Mouse (Mus musculus) hindbrain, embryonic 14.5 days (tissue): ENCODE measurements around the gene Afap1. TPM values are rescaled to one million over a fixed set of nuclear protein-coding genes. Genes with fewer than 3 reads are reported as not detected.

Source experiments
- ATAC-seq: fragments of 200-750 bp; cut with Nextera tagmentation; 2 replicates; pipeline ENCODE4 v1.8.0; 2017; ENCODE audit warnings: moderate number of reproducible peaks, mild to moderate bottlenecking, moderate TSS enrichment, moderate library complexity; ENCODE audit not compliant: low FRiP score
- DNase-seq: peaks from one replicate; pipeline ENCODE4 v3.0.0-alpha.2; 2015; ENCODE audit warnings: low spot score
- H3K27ac ChIP-seq: fragments of 300-500 bp; sonication (generic); 2 replicates; pipeline ENCODE4 v1.5.1; 2014; ENCODE audit warnings: mild to moderate bottlenecking, moderate library complexity
- H3K27me3 ChIP-seq: fragments of 300-500 bp; sonication (generic); 2 replicates; pipeline ENCODE4 v1.6.1; 2014; ENCODE audit warnings: mild to moderate bottlenecking, low read length, mixed read lengths; ENCODE audit not compliant: control insufficient read depth, insufficient read depth
- H3K36me3 ChIP-seq: fragments of 300-500 bp; sonication (generic); replicated peaks from 2 replicates; pipeline ENCODE4 v1.6.1; 2014; ENCODE audit not compliant: control insufficient read depth, insufficient read depth
- H3K4me1 ChIP-seq: fragments of 300-500 bp; sonication (generic); replicated peaks from 2 replicates; pipeline ENCODE4 v1.6.1; 2014; ENCODE audit warnings: antibody characterized with exemption, low read length, mixed read lengths; ENCODE audit not compliant: control insufficient read depth, insufficient read depth
- H3K4me2 ChIP-seq: fragments of 300-500 bp; sonication (generic); replicated peaks from 2 replicates; pipeline ENCODE4 v1.6.1; 2014; ENCODE audit warnings: mild to moderate bottlenecking, moderate library complexity
- H3K4me3 ChIP-seq: fragments of 300-500 bp; sonication (generic); replicated peaks from 2 replicates; pipeline ENCODE4 v1.5.1; 2014; ENCODE audit warnings: mild to moderate bottlenecking, low read length
- H3K9ac ChIP-seq: fragments of 300-500 bp; sonication (generic); 2 replicates; pipeline ENCODE4 v1.6.1; 2014
- H3K9me3 ChIP-seq: fragments of 300-500 bp; sonication (generic); 2 replicates; pipeline ENCODE4 v1.6.1; 2016; ENCODE audit warnings: low read length; ENCODE audit not compliant: control insufficient read depth
- WGBS: fragments of 180-500 bp; shearing (Covaris S2); extraction: QIAGEN DNeasy Blood & Tissue Kit; methylation state at CpG from one replicate; pipeline ENCODE4 v1.1.7; 2014; 5-methylcytosine and 5-hydroxymethylcytosine counted together
- polyA plus RNA-seq: library from polyadenylated mRNA; unstranded; fragments of >200 nt; fragmentation: Nextera tagmentation; extraction: Ambion mirVana; gene quantifications from 2 replicates; pipeline ENCODE4 v1.2.1, GENCODE M21; 2014

Afap1 gene
- polyA plus RNA-seq, 1 experiment from 2014 or later = 72.3 TPM

GRCm38 (mm10) chr5:35971841-35972578 is 78.9 kb downstream of the Afap1 start:
- 0 out of 2 replicates have a peak, but pooled peaks cover 7% of the 10 kb centered on the region for H3K4me1 ChIP-seq
- peaks cover 78% of the 10 kb centered on the region for H3K36me3 ChIP-seq
- no peak overlapping the region for H3K27ac ChIP-seq
- WGBS = 65% methylated on average over 10 of the region's 10 CpGs
- no peak overlapping the region for H3K4me3 ChIP-seq
- H3K27me3 ChIP-seq = no peaks in the 10 kb centered on the region
- DNase-seq (peak; percentile 86), ATAC-seq (no peak)
- no peaks in the 10 kb centered on the region for H3K9me3 ChIP-seq
- no peak overlapping the region for H3K9ac ChIP-seq
- H3K4me2 ChIP-seq = no peak overlapping the region

- DNase-seq (no peak), ATAC-seq (no peak)
- no peak overlapping the region for H3K9ac ChIP-seq
- peaks cover 78% of the 10 kb centered on the region for H3K36me3 ChIP-seq
- H3K27ac ChIP-seq = no peak overlapping the region
- 0 out of 2 replicates have a peak, but pooled peaks cover 7% of the 10 kb centered on the region for H3K4me1 ChIP-seq
- WGBS = 75% methylated on average over 7 of the region's 7 CpGs
- H3K4me2 ChIP-seq = no peak overlapping the region
- no peaks in the 10 kb centered on the region for H3K27me3 ChIP-seq
- H3K4me3 ChIP-seq = no peak overlapping the region
- no peaks in the 10 kb centered on the region for H3K9me3 ChIP-seq
Observed at GRCm38 (mm10) chr5:35972739-35973138, 79.6 kb downstream of the Afap1 start.

GRCm38 (mm10) chr5:35973800-35974199 is 80.7 kb downstream of the Afap1 start:
- H3K9me3 ChIP-seq = no peaks in the 10 kb centered on the region
- ATAC-seq (no peak), DNase-seq (no peak)
- H3K27ac ChIP-seq = no peak overlapping the region
- no peak overlapping the region for H3K9ac ChIP-seq
- peaks cover 78% of the 10 kb centered on the region for H3K36me3 ChIP-seq
- no peak overlapping the region for H3K4me3 ChIP-seq
- WGBS = 83% methylated on average over 12 of the region's 12 CpGs
- H3K27me3 ChIP-seq = no peaks in the 10 kb centered on the region
- 0 out of 2 replicates have a peak, but pooled peaks cover 7% of the 10 kb centered on the region for H3K4me1 ChIP-seq
- H3K4me2 ChIP-seq = no peak overlapping the region

- Histone ChIP-seq H3K4me2 (no peak overlapping the region), H3K36me3 (peaks cover 78% of the 10 kb centered on the region), H3K27me3 (no peaks in the 10 kb centered on the region), H3K9ac (no peak overlapping the region), H3K9me3 (no peaks in the 10 kb centered on the region), H3K4me3 (no peak overlapping the region), H3K4me1 (0 out of 2 replicates have a peak, but pooled peaks cover 7% of the 10 kb centered on the region), H3K27ac (no peak overlapping the region)
- DNase-seq (no peak), ATAC-seq (no peak)
- 89% methylated on average over 15 of the region's 15 CpGs for WGBS
Observed at GRCm38 (mm10) chr5:35974265-35974664, 81.1 kb downstream of the Afap1 start.

- no peak overlapping the region for H3K9ac ChIP-seq
- H3K9me3 ChIP-seq = no peaks in the 10 kb centered on the region
- ATAC-seq = peak; percentile 81; the same call in 1 of the 2 replicates
- H3K36me3 ChIP-seq = peaks cover 69% of the 10 kb centered on the region
- H3K4me3 ChIP-seq = no peak overlapping the region
- DNase-seq = peak; percentile 83
- 0 out of 2 replicates have a peak, but pooled peaks cover 7% of the 10 kb centered on the region for H3K4me1 ChIP-seq
- H3K27me3 ChIP-seq = no peaks in the 10 kb centered on the region
- H3K27ac ChIP-seq = no peak overlapping the region
- H3K4me2 ChIP-seq = no peak overlapping the region
- 16% methylated on average over 5 of the region's 5 CpGs for WGBS
Observed at GRCm38 (mm10) chr5:35975681-35976080, 82.6 kb downstream of the Afap1 start.

- Histone ChIP-seq H3K36me3 (peaks cover 74% of the 10 kb centered on the region), H3K27me3 (no peaks in the 10 kb centered on the region), H3K4me2 (no peak overlapping the region), H3K27ac (no peak overlapping the region), H3K9ac (no peak overlapping the region), H3K4me3 (no peak overlapping the region), H3K9me3 (no peaks in the 10 kb centered on the region), H3K4me1 (no peaks in the 10 kb centered on the region)
- 90% methylated on average over 5 of the region's 5 CpGs for WGBS
- no peak for ATAC-seq
- no peak for DNase-seq
Observed at GRCm38 (mm10) chr5:35980542-35980941, 87.4 kb downstream of the Afap1 start.

GRCm38 (mm10) chr5:35981341-35981740 is 88.2 kb downstream of the Afap1 start:
- WGBS = 86% methylated on average over 5 of the region's 5 CpGs
- Histone ChIP-seq H3K27ac (no peak overlapping the region), H3K4me2 (no peak overlapping the region), H3K36me3 (peaks cover 74% of the 10 kb centered on the region), H3K4me3 (no peak overlapping the region), H3K4me1 (no peaks in the 10 kb centered on the region), H3K9ac (no peak overlapping the region), H3K9me3 (no peaks in the 10 kb centered on the region), H3K27me3 (no peaks in the 10 kb centered on the region)
- no peak for DNase-seq
- no peak for ATAC-seq

- no peak overlapping the region for H3K27ac ChIP-seq
- WGBS = 44% methylated on average over 4 of the region's 4 CpGs
- H3K4me2 ChIP-seq = no peak overlapping the region
- H3K27me3 ChIP-seq = no peaks in the 10 kb centered on the region
- ATAC-seq (no peak; the same call in 1 of the 2 replicates), DNase-seq (peak; percentile 91)
- H3K4me1 ChIP-seq = no peaks in the 10 kb centered on the region
- H3K9ac ChIP-seq = no peak overlapping the region
- H3K36me3 ChIP-seq = peaks cover 74% of the 10 kb centered on the region
- H3K9me3 ChIP-seq = no peaks in the 10 kb centered on the region
- no peak overlapping the region for H3K4me3 ChIP-seq
Observed at GRCm38 (mm10) chr5:35981976-35982375, 88.9 kb downstream of the Afap1 start.

- no peak overlapping the region for H3K4me2 ChIP-seq
- ATAC-seq (no peak), DNase-seq (no peak)
- no peak overlapping the region for H3K27ac ChIP-seq
- H3K27me3 ChIP-seq = no peaks in the 10 kb centered on the region
- no peaks in the 10 kb centered on the region for H3K4me1 ChIP-seq
- H3K9me3 ChIP-seq = no peaks in the 10 kb centered on the region
- H3K4me3 ChIP-seq = no peak overlapping the region
- H3K9ac ChIP-seq = no peak overlapping the region
- WGBS = 84% methylated on average over 8 of the region's 8 CpGs
- peaks cover 85% of the 10 kb centered on the region for H3K36me3 ChIP-seq
Observed at GRCm38 (mm10) chr5:35985611-35986010, 92.5 kb downstream of the Afap1 start.
